Mouse (Mus musculus) testis, postnatal 14 days (tissue): ENCODE measurements at regions not wholly inside any gene's neighbourhood (a gene's known extent, or its start where the extent isn't known, plus 50 kb on each side); places are given as distances from the start of the nearest gene placed in this dataset.

Source experiments
- DNase-seq: peaks from one replicate; pipeline ENCODE4 v3.0.0; 2021; ENCODE audit warnings: low spot score

DNA sequence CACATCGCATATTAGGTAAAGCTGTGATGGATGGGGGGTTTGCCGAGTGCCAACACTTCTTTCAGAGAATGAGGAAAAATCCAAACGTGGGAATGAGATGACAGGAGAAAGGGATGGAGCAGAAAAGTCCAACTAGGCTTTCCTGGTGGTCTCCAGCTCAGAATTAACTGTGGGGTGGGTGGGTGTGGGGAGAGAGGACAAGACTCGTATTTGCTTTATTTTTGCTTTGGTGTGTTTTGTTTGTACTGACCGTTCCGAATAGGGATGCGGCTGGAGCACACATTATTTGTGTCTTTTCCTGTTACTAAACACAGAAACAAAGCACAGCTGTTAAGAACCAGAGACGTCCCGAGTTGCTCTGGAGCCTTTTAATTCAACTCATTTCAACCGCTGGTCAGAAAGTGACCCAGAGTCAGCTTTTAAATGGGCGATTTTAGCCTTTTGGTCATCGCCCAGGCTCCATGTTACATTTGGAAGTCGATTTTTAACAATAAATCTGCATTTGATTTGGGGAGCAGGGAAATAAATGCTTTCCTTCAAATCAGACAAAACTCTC is 136.7 kb downstream of the Gm10295 start:
- DNase-seq, result no peak

DNA sequence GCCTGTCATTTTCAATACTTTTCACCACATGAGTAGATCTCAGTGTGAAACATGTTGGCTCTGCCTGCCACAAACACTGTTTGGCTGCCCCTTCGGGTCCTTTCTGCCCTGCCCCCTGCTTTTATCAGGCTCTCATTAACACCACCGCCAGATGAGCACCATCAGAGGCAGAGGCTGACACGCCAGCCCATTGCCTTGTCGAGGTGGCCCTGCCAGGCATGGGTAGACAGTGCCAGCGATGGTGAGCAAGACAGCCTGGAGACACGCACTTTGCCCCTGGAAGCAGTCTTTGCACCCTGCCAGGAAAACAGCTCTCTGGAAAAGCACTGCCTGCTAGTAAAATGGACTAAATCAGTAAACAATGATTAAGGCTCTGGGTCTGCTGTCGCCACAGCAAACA is 158.2 kb downstream of the Gm10295 start:
- no peak for DNase-seq

DNA sequence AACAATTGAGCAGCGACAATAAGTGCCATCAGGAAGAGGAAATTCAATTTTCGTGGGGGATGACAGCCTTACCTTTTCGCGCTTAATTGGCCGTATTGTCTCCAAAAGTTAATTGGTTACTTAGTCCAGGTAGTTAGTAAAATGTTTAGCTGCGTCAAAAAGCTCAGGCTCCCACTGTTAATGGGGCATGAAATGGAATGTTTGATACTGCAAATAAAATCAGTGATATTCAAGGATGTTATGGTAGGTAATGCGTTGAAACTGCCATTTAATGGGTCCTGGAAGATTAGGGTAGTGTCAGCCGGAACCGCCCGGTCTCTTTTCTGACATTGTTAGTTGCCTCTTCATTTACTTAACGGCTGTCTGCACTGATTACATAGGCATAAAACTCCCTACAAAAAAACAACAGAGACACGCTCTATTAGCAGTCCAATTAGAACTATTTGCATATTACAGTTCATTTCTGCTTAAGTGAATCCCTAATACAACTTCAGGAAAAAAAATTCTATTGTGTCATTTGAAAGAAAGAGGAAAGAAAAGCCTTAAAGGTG is 161.0 kb downstream of the Gm10295 start:
- no peak for DNase-seq

DNA sequence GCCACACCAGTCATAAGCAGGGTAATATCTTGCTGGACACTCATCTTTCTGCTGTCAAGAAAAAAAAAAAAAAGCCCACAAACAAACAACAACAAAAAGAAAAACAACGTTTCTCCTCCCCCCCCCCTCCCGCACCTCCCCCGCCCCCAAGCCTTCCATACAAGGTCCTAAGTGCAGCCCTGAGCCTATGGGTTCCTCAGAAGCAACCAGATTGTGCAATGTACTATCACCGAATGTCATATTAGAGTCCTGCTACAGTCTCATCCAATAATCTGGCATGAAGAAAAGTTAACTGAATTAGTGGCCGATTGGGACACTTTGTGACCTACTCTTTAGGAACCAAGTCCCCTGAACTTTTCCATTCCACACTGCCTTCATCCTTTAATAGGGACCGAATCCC is 161.5 kb downstream of the Gm10295 start:
- DNase-seq, result no peak

DNA sequence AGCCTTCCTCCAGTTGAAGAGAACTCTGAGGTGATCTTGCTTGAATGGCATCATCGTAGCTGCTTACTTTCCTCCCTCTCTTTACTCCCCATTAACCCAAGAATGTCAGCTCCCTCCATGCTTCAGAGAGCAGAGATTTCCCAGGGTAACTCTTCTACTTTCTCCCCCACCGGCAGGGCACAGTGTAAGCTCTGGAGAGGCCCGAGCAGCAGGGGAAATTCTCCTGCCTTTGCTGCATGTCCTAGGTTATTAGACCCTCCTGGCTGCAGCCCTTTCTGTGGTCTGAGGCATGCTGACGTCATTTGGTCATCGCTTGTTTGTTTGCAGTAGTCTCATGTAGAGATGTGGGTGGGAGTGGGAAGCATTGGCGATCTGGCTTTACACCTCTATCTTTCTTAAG is 163.2 kb downstream of the Gm10295 start:
- no peak for DNase-seq

DNA sequence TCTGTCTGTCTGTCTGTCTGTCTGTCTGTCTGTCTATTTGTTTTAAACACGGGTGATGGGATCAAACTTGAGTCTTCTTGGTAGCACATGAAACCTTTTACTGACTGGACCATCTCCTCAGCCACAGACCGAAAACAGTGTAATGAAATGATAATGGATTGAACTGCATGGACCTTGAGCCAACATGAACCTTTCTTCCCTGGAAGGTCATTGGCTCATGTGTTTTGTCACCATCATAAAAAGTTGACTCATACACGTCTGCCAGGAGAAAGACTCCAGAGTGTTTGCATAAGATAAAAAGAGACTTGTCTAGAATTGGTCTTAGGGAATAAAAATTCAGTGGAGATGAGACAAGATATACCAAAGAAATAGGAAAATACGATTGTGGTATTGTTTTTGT is 176.4 kb downstream of the Gm10295 start:
- no peak for DNase-seq

DNA sequence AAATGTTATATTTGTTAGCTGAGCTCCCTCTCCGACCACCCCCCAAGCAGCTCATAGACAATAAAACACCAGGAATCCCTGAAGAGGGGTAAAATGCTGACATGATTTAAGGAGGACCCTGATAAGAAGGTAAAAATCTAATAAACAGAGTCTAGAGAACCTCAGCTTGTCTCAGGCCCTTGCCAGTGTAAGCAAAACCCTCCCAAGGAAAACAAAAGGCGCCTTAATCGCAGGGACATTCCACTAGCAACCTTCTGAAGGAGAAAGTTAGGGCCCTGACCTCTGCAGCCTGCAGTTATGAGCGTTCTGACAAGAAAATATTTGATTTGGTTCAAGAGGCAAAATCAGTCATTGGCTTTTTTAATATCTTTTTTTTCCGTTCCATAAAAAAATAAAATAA is 212.2 kb downstream of the Gm10295 start:
- DNase-seq, result no peak

DNA sequence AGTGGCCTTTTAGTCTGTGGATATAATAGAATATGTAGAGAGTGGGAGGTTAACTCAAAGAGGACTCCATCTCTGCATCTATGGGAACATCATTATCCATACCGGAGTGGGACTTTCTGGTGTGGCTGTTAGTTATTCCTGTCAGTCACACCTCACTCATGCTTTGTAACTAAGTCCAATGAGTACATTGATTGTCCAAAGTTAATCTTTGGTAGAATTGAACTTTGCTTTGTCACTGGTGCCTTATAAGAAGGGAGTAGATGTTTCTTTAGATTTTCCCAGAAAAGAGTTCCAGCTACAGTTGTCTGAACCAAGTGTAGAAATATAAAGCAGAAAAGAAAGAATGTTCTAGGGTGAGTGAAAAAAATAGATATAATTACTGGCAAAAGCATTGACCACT is 221.3 kb downstream of the Gm10295 start:
- no peak for DNase-seq

DNA sequence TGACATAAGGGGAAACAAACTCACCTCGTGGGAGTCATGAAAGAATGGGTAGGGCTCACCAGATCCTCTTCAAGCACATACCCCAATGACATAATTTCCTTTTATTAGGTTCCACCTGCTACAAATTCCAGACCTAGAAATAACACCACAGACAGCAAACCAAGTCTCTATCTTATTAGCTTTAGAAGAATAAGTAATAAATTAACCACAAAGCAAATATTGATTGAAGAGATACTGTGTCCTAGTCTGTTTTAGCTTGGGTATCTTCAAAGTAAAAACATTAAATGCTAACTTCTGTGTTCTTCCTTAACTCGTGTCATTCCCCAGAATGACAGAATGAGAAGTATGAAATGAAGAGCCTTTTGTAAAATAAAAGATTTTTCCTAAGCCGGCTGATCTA is 222.4 kb downstream of the Gm10295 start:
- no peak for DNase-seq

DNA sequence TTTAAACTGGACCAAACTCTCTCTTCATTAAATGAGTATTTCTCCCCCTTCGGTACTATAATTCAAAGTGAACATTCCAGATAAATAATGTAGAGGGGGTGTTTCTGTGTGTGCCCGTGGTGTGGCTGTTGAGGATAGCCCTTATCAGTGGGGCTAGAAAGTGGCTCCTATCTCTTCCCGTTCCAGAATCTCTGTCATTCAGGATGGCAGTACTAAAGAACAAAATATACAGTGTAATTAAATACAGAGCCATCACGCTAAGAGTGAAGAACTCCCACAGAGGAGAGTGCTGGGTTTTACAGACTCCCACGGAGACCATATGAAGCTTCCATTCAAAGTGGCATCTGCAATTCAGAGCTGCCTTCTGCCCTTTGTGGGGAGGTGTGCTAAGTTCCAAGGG is 229.8 kb downstream of the Gm10295 start:
- no peak for DNase-seq

DNA sequence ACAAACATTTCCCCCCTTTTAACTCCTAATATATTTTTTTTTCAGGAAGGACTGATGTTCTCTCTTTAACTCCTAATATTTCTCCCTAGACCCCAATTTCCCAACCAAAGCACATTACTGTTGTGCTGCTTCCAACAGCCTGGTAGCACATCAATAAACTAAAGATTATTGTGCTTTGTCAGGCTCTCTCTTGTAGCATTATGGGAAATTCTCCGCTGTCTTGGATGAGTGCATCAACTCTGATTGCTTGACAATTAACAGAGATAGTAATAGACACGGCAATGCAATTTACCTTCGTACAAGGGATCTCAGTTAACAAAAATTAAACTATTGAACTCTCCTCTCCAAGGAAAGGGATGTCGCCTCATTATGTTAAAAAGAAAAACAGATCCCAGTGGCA is 230.3 kb downstream of the Gm10295 start:
- no peak for DNase-seq

DNA sequence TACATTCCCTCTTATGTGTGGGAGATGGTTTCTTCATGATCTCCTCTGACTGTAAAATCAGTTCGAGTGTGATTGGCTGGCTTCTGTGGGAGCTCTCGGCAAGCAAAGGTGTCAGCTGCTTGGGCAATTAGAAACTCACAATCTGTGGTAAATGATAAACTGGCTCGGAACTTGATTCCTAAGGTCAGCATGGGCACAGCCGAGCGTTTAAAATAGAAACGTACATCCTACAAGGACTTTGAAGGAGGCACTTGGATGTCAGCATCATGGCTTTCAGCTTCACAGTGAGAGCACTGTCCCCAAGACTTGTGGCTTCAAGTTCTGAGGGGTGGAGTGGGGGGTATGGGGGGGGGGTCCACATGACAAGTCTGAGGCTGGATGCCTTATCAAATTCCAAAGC is 231.3 kb downstream of the Gm10295 start:
- DNase-seq, result no peak

DNA sequence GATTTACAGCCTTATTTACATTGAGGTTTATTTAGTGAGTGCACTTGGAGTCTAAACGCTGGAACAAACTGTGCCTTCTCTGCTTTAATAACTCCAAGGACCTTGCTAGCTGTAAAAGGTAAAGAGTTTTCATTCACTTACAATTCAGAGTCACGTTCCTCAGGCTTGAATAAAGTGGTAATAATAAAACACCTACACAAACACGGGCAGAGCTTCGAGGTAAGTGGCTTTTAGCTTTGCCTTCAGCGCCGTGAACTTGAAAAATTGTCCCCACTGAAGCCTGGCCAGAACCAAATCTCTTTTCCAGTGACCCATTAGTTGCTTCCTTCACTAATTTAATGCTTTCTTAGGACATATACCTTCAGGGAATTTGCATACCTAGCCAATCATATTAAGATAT is 244.2 kb downstream of the Gm10295 start:
- no peak for DNase-seq

DNA sequence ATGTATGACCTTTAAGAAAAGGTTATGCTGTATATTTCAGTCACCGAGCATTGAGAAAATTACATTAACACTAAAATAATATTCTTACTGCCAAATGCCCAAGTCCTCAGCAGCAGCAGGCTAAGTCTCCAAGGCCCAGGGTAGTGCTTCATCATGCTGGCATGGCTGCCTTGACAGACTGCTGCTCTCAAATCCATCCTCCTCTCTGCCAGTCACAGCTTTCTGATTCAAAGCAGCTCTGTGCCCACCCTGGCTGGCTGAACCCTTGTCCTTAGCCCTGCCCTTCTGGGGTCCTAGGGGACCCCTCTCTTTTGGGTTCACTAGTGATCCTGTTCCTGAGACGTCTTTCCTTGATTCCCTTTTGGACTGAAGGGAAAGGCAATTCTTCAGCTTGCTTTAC is 251.0 kb downstream of the Gm10295 start:
- no peak for DNase-seq

DNA sequence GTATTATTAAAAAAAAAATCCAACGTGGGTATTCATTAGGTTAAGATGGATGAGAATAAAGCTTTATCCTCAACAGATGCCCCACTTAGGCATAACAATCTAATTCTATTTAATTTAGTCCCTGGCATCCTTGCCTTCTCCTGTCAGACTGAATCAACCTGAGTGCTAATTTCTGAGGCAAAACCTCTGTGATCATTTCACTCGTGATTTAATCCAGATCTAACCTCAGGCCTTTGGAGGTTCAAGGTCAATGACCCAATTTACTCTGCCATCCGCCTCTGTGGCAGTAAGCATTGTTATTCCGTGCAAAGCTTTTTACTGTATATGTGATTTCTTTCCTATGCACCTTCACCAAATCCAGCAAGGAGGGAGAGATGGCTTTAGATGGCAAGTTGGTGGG is 253.0 kb downstream of the Gm10295 start:
- no peak for DNase-seq

DNA sequence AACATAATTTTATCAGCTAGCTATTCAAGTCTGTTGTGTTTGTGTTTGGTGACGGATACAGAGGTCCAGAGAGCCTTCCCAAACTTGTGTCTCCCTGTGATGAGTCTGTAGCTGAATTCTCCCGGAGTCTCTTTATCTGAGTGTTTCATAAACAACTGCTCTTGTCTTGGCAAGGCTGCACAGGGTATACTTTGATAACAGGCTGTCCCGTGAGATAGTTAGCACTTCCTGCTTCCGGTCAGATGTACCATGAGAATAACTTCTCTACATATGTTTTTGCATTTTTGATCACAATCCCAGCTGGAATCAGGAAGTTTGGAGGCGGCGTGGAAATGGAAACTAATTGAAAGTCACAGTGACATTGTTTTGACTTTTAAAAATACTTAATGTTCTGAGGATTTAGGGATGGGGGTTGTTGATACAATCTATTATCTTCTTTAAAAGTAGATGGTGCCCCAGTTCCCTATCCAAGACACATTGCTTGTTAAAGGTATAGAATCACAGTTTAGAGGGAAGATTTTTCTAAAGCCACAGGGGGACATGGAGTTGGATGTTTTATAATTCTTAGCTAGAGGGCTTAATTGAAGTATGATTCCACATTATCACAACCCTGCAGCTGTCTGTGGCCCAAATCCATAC is 257.9 kb downstream of the Gm10295 start:
- DNase-seq, result no peak

DNA sequence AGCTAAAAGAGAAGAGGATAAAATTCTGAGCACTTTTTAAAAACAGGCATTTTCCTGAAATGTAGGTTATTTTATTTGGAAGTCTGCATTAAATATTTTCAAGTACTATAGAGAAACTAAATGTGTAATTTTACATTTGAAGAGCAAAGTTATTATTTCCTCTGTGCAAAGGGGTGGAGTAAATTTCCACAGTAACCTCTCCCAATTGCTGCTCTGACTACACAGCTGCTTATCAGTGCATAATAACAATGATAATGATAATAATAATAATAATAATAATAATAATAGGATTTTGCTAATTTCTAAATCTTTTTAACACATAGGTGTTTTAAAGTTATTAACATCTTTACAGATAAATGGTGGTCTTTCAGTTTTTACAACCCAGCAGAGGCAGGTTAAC is 258.5 kb downstream of the Gm10295 start:
- DNase-seq, result no peak

DNA sequence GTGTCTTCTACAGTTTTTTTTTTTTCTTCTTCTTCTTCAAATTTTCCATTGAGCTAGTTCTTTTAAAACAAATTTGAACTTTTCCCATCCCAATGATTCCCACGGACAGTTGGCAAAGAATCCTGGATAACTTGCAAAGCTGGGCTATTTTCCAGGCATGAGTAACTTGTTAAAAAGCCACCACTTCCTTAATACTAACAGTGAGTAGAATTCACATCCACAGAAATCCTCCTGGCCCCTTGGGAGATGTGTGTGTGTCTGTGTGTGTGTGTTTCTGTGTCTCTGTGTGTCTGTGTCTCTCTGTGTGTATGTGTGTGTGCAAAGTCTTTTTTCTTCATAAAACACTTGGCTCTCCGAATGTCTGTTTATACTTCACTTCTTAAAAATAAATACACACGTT is 259.0 kb downstream of the Gm10295 start:
- DNase-seq, result no peak

DNA sequence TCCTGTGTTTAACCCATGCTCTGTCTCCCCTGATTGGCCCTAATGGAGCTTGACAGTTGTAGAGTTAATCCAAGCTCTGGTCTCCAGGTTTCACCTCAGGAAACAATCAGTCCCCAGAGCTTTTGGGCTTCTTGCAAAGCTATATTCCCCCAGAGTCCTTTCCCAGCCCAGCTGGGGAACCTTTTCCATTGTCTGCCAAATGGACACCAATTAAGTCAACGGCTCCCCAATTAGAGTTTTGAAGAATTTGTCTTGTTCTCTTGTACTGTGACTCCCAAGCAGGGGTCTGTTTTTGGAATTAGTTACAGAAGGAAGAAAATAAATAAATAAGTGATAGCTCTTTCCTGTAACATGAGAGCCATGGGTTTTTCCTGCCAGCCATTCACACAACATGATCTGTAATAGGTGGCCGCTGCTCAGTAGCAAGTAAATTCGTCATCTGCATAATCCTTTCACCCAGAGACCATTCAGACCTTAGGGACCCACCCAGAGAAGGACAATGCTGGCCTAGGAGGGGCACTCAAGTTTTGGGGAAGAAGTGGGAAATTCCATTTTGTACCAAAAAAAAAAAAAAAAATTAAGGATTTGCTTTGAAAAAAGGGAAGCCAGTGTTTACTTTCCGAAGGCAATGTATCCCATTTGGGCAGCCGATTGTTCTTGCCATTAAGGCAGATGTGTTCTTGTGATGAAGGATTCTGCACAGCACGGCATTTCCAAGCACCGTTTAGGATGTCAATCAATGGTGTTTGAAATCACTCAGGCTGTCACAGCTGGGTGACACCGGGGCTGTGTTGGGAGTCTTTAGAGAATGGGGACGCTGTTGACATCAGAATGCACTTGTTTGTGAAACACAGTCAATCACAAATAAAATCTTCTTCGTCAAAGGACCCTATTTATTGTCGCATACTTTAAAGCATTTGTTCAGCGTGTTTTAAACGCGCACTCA is 286.6 kb downstream of the Gm10295 start:
- DNase-seq, result peak; percentile 4

DNA sequence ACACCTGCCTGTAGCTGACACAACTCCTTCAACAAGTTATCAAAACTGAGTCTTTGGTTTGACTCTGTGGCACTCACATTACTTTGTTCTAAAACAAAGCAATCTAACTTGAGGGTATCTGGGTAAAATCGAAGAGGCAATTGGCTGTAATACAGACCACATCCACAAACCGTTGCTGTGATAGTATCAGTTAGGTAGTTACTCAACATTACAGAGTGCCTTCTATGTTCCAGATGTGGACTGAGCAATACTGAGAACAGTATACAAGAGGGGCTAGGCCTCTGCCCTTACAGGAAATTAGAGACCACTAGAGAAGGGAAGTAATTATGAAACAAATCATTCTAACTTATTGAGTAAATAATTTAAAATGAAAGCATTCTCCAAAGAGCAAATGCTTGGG is 300.5 kb downstream of the Gm10295 start:
- DNase-seq, result no peak

DNA sequence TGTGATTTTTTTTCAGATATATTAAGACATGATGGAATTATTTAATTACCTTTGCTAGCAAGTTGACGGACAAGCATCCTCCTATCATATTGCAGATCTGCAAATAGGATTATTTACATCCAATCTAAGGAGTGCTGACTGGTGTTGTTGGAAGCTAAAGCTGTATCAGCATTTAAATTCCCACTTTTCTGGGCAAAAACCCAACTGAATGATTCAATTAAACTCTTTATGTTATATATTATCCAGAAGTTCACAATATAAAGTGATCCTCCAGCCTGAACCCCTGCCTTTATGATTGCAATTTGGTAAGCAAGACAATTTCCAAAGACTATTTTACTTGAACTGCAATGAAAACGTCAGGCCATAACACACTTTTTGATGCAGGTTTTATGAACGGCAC is 304.1 kb downstream of the Gm10295 start:
- no peak for DNase-seq

DNA sequence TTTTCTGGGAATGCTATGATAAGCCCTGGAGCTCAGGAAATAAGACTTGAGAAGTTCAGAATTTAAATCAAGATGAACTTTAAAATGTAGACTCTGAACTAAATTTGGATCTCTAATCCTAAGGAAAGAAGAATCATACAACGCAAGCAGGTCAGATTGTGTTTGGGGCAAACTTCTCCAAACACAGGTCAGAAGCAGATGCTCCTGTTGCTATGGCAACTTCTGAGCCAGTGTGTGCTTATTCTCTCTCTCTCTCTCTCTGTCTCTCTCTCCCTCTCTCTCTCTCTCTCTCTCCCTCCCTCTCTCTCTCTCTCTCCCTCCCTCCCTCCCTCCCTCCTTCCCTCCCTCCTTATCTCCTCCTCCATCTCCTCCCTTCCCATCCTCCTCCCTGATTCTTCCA is 304.7 kb downstream of the Gm10295 start:
- DNase-seq, result no peak

DNA sequence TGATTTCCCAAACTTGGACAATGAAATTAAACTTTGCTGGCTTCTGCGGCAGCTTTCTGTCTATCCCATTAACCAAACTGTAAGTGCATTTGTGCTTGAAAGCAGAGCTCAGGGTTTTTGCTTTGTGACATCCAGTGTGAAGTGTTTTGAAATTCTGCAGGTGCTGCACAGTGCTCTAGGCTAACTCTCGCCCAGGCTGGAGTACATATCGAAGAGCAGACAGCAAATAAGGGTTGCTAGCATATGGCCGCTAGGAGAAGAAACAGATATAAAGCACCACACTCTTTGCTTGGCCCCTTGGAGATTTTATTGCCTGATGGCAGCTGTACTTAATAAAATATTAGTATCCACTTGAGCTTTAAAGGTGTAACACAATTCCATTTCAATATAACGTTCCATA is 307.5 kb downstream of the Gm10295 start:
- DNase-seq, result no peak
